Mouse (Mus musculus) 416B (cell line): ENCODE measurements at regions not wholly inside any gene's neighbourhood (a gene's known extent, or its start where the extent isn't known, plus 50 kb on each side); places are given as distances from the start of the nearest gene placed in this dataset.

Experiments used
- DNase-seq: peaks from one replicate; pipeline ENCODE4 v3.0.0; 2011; ENCODE audit warnings: low read depth

DNA sequence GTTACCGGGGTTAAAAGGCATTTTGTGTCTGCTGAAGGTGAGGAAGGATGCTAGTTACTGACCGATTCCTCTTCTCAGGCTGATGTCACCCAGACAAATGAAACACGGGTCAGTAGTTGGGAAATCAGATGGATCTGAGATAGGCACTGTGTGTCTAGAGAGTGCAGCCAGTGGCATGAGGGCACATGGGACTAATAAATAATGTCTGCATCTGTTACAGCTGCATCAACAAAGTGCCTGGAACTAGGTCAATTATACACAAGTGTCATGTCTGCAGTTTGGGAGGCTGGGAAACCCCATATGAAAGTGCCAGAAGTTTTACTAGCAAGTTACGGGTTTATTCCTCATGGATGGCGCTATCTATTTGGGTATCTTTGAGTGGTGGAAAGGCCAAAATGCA, 68.8 kb downstream of the Cxcl12 start:
- no peak for DNase-seq

DNA sequence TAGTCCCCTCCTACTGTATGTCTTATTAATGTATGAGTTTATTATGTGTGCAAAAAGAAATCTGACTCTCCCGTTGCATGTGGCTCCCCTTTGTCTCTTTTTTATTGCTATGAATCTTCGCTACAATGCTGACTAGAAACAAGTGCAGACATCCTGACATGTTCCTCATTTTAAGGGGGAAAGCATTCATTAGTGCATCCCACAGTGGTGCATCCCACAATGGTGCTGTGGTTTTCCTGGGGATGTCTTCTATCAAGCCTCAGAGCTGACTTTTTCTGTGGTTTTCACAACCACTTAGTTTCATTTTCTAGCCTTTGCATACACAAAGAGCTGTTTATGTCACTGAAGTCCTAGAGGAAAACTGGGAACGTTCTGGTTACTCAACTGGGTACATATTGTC, 72.9 kb downstream of the Cxcl12 start:
- peak; percentile 31 for DNase-seq

DNA sequence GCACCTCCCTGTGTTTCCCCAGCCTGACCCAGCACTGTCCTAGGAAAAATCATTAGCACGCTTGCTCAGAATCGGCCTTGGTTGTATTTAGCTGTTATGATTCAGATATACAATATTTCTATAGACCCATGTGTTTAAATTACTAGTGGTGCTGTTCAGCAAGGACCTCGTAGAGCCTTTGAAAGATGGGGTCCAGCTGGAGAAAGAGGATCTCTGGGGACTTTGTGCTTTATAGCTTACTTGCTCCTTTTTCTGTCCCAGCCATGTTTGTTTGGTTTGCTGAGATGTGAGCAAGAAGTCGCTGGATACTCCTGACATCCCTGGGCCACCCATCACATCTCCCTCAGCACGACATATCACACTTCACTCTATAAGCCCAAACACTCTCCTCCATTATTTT, 77.1 kb downstream of the Cxcl12 start:
- no peak for DNase-seq

DNA sequence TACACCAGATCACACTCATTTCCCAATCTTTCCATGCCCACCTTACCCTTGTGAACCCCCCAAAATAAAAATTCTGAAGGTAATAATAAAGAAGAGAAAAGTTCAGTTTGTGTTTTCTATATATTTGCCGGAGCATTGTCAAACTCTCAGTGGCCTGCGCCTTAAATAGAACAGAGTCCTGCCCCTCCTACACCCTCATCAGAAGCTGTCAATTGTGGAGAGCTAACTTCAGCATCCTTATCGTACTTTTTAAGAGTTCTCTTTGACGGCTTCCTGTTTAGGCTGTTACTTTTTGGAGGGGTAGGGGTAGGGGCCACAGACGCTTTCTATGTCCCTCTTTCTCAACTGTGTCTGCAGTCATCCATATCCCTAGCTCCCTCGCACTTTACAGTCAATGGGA, 77.5 kb downstream of the Cxcl12 start:
- DNase-seq, result no peak

DNA sequence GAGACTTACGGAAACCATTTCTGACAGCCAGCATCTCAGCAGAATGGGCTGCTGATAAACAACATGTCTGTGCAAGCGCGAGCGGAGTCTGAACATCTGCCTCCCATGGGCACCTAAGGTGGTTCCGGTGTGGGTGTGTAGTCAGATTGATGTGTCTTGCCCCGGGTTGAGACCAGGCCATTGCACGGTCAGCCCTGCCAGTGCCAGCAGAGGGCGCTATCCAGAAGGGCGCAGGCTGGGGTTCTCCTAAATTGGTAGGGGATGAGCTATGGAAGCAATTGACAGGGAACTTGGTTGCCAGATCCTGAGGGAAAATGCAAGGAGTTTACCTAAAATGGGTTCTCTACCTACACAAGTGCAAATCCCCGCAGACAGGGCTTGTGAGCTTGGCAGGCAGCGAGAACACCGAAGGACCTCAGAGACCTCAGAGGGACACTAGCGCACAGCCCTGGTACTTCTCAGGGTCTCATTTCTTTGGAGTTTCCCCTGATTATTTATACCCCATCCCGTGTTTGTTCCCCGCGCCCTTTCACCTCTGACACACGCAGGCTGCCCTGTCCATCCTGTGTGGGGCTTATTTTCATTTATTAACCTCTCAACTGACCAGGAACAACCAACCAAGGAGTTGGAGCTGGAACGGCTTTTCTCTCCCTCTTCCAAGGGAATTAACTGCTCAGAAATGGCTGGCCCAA, 81.0 kb downstream of the Cxcl12 start:
- DNase-seq, result peak; percentile 15

DNA sequence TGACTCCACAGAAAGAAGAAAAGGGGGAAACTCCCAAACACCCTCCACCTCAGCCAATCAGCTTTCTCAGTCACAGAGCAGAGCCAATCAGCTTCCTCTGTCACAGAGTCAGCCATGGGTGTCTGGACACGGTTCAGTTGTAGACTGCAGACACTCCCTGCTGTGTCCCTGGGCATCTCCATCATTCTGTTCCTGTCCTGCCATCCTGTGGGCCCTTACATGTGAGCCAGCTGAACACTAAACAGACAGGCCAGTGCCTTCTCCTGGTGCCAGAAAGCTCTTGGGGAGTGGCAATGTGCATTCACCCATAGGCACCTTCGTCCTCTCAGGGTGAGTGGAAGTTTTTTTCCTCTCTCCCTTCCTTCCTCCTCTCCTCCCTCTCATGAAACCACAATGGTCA, 81.7 kb downstream of the Cxcl12 start:
- DNase-seq, result peak; percentile 2

DNA sequence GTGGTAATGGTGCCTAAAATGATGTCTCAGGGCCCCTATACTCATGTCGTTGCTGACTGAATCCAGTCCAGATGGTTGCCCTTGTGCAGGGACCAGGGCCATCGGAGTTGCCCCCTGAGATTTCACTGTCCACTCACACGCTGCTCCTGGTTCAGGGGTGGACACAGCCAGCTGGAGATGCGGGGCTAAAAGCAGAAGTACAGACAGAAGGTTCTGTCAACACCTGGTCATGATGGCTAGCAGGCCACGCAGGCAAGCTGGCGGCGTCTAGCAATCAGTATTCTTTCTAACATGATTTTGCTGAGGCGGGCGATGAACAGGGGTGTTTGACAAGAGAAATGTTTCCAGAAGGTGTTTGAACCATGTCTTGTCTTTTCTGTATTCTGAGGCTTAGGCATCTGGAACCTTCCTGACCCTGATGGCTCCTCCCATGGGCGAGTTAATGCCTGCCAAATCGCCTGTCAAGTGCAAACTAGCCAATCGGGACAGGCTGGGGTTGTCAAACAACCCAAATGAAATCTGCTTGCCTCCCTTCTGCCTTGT, 83.1 kb downstream of the Cxcl12 start:
- no peak for DNase-seq

DNA sequence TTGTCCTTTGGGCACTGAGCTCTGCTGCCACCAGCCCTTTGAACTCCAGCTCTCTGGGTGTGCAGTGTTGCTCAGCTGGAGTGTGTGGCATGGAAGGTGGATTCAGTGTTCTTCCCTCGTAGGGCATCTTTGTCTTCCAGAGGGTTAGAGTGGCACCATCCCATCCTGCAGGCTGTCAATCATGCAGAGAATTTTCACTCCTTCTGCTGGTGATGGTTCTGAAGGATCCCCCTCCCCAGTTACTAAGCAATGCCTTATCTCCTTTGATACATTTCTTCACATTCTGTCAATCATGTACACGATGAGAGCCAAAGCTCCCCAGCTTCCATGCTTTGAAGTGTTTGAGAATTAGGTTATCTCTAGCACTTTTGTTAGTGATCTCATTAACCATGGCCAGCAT, 84.0 kb downstream of the Cxcl12 start:
- DNase-seq, result no peak

DNA sequence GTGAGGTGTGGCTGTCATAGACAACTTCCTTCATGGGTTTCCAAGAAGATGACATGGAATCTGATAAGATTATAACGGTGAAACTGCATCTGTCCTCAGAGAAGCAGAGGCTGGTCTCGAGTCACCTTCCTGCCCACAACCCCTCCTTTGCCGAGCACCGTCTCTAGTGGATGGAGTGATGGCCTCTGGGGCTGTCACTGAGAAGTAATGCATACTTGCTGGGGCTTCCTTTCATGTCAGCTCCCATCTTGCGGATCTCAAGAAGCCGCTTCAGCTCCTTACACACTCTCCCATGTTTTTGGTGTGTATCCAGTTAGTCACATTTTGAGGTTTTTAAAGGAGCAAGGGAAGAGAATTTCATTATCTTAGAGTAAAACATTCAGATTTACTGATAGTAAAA, 84.7 kb downstream of the Cxcl12 start:
- DNase-seq, result no peak

DNA sequence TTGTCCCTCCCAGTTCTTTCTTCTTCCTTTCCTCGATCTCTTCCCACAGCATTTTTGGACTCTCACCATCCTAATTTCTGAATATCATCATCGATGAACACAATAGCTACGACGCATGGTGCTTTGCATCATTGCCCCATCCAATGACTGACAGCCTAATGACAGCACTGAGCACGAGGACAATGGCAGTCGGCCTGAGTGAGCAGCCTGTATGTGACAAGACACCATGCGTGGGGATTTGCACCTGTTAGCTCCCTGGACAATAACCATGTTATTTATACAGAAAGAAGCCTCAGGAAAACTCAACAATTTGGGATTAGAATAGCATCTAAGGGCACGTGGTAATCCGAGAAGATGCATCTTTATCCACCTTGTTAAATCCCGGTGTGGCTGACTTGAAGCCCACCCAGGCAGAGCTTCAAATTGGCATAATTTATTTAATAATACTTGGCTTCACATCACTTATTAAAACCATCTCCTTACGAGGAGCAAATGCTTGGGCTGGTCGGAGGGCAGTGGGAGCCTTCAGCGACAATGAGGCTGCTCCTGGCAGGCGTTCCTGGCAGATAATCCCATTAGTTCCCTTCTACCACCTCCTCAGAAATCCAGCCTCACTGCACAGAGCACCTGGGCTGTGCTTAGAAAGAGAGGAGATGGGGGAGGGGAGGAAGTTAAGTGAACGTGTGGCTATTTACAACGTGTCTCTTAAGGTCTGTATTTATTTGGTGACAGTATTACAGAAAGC, 85.4 kb downstream of the Cxcl12 start:
- DNase-seq, result no peak

DNA sequence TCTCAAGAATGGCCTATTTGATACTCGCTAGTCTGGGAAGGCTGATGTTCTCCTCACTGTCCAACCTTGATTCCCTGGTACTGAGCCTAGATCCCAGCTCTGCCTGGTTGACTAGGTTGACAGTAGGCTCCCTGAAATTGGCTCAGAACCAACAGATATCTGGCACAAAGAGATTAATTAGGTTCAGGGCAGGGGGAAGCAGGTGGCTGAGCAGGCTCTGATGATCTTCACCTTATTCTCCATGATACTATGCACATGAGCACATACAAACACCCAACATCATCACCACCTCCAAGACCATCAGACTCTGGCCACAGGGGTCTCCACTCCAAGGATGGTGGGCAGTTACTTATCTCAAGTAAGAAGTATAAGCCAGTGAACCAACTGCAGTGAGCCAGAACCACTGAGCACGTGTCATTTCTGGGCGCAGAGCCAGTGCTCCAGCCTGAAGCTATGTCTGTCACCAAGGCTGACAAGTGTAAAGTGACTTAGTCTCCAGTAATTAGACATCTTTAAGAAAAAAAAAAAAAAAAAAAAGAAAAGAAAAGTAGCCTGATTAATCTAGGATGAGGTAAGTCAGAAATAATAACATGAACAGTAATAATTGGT, 86.4 kb downstream of the Cxcl12 start:
- DNase-seq, result peak; percentile 22

DNA sequence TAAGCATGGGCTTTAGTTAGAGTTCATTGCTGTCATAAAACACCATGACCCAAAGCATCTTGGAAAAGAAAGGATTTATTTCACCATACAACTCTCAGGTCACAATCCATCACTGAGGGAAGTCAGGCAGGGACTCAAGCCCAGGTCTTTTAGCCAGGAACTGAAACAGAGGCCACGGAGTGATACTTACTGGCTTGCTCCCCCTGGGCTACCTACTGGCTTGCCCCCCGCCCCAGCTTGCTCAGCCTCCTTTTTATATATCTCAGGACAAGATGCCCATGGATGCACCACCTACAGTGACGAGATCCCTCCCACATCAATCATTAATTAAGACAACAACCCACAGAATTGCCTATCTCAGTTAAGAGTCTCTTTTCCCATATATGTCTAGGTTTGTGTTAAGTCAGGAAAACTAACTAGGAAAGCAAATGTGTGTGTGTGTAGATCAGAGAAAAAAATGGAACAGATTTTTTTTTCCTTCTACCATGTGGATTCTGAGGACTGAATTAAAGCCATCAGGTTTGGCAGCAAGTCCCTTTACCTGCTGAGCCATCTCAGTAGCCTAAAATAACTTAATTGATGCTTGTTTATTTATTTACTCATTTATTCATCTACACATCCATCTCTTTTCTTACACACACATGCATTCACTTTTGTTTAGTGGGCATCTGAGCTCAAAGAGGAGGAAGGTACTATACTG, 87.2 kb downstream of the Cxcl12 start:
- no peak for DNase-seq

DNA sequence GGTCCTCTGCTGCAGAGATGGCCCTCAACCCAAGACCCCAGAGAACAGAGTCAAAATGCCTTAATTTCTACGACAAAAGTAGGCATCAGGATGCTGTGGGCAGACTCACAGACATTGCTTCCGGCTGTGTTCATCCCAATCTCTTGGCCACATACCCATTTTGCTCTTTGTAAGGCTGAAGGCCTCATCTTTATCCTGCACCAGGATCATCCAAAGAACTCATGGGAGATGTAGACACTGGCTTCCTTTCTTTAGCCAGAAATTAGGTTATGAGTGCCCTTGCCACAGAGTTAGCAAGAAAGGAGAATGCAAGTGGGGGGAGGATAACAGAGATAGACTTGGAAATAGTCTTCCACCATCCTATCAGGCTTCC, 87.8 kb downstream of the Cxcl12 start:
- DNase-seq, result no peak

DNA sequence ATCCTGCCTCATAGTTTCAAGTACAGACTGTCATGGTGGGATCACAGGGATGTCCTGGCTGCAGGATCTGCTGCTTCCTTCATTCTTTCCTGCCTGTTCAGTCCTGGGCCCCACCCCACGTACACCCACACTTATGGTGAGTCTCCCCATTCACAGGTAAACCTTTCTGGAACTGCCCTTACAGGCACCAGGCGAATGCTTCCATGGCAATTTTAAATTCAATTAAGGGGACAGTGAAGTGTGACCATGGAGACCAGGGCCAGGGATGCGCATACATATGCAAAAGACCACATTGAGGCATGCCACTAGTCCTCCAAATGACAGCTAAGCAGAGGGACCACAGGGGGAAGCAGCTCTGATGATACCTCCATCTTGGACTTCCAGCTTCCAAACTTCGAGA, 89.3 kb downstream of the Cxcl12 start:
- no peak for DNase-seq

DNA sequence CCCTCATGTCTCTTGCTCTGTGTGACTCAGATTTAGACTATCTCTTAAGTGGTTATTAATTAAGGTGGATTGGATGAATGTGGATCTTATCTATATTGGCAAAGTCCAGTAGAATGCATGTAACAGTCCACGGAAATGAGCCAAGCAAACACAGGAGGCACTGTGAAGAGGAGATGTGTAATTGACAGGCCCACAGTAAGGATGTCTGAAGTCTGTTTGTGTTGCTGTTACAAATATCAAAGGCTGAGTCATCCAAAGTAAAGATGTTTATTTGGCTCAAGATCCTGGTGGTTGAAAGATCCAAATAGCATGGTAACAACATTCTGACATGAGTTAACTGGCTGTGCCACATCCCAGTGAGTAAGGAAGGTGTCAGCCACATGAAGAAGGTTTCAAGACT, 99.6 kb downstream of the Cxcl12 start:
- DNase-seq, result no peak

DNA sequence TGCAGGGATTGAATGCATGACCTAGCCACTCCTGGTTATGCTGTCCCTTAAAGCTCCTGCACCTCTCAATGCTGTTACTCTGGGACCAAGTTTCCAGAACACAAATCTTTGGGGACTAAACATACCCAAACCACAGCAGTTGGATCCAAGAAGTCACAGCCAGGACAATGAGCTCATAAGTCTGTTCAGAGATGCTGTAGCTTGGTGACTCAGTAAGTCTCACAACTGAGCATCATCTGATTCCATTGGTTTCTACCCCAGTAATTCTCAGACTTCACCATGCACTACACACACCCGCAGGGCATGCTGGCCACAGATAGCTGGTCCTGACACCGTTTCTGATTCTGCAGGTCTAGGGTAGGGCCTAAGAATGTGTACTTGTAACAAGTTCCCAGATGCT, 100.0 kb downstream of the Cxcl12 start:
- no peak for DNase-seq

DNA sequence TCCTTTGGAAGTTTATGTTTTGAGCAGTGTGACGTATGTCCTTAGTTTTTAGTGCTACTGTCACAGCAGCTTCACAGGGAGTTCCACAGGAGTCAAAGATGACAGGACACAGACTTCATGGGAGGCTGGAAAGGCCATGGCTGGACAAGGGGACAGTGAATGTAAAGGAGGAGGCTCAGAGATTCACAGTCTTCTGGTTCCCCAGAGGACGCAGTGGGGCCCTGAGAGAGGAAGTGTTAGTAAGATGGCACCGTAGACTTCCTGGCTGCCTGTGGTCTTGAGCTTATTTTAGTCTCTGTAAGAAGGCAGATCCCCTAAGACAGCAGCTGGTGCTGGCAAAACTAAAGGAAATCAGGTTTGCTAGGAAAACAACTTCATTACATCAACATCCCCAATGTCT, 101.9 kb downstream of the Cxcl12 start:
- DNase-seq, result no peak

DNA sequence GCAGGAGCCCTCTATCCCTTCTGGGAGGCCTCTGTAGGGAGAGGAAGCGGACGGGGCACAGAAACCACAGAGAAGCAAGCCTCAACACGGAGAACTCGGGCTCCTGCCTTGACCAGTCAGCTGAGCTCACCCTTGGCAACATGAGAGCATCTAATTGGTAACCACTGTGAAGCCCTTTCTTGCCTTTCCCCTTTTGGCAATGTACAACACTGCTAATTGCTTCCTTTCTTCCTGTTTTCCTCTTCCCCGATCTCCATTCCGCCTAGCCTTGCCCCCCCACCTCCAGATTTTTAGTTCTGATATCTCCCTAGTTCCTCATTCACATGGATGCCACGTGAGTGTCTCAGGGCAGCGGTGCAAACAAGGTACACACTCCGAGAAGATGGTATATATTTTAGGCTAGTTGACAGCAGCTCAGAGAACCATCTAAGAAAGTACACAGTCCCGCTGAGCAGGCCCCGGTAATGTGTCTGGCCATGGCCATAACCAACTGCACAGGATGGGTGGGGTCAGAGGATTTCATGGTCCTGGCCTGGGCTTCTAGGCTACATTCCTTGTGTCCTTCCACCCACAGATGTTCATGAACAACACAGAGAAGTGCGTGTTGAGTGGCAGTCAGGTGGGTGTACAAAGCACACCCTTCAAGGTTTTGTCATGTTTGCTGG, 103.4 kb downstream of the Cxcl12 start:
- DNase-seq, result no peak

DNA sequence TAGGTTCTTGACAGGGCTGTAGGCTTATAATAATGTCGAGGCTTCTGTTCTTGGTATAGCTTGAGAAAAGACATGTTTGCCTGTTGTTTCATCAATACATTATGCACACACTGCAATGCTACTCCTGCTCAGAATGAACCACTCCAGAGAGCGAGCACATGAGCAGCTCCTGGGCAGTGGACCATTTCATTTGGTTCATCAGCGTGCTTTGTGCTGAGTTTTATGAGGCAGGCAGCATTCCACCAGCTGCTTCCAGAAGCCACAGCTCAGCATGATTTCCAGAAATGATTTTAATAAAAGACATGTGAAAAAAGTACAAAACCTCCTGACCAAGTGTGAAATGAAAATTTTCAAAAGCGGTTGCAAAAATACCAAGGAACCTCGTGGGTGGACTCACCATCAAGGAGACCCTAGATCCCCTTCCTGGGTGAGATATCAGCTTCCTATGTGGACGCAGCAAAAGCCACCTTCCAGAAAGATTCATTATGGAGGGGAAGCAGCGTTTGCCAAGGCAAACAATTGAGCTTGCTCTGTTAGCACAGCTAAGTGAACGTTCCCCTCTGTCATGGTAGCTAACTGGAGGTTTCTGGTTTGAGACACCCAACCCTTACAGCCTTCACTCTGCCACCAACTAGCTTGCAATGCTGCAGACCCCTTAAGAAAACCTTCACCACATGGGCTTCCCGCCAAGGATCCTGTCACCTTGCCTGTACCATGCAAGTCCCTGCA, 104.1 kb downstream of the Cxcl12 start:
- no peak for DNase-seq

DNA sequence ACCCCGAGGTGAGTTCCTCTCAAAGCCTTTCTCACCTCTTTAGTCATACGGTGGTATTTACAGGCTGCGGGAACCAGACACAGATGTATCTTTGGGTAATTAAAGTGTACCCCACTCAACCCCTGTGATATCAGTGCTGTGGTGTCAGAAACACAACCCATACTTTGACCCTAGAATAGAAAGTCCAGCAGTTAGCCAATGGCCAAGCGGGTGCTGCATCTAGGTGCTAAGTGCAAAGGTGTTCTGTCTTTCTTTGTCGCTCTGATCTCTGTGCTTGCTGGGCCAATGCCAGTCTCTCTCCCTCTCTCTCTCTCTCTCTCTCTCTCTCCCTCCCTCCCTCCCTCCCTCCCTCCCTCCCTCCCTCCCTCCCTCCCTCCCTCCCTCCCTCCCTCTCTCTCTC, 107.6 kb downstream of the Cxcl12 start:
- no peak for DNase-seq

DNA sequence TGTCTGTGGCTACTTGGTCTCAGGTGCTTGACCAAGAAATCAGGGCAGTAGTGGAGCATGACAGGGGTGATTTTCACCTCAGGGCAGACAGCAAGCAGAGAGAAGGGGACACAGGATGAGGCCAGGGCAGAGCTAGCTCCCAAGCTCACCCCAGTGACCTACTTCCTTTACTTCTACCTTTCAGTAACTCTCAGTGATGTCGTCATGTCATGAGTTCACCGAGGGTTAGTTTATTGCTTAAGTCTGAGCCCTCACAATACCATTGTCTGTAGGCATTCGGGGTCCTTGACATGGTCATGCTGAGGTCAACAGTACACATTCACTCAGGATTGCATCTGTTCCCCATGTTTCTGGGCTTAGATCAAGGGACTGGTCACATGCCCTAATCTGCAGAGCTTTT, 108.5 kb downstream of the Cxcl12 start:
- no peak for DNase-seq
